Mouse (Mus musculus): ENCODE data around the gene Dhdds. TPM values are rescaled to one million over a fixed set of nuclear protein-coding genes. Genes with fewer than 3 reads are reported as not detected.
"Not testable (repeated sequence)": the region's sequence is repeated elsewhere in the genome, so short reads cannot be mapped to it uniquely, and the experiment has no call there.

Gene Dhdds
- polyA plus RNA-seq, 1 experiment: 32.2 TPM

DNA sequence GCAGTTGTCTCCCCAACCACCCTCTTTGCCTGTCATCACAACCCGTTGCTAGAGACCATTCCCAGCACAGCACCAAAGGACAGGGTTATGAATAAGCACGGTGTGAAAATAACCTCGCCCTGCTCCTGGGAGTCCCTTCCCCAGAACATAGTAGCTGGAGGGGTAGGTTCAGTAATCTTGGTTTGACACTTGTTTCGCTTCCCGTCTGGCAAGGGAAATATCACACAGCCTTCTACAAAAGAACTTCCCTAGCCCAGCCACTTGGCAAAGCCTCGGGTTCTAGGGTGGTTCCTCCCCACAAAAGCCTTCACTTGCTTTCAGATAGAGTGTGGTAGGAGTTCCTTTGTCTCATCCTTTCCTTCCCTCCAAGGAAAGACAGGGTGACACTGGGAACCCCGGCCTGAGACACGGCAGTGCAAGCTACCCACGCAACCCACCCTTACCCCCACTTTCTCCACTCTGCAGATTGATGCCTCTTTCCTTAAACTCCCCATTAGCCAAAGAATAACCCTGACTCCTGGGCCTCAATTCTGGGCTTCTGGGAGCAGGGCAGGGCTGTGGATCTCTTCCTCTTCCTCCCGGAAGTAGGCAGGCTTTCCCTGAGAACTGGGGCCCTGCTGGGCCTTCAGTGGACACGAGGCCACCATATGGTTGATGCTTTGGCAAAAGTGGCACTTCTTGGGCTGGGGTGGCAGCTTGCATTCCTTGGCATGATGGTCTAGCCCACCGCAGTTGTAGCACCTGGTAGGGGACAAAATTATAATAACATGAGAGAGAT lies 5.1 kb upstream of the Dhdds start:
- no peaks in the 10 kb centered on the region for H3K36me3 ChIP-seq (replicated peaks; ENCODE audit: low read length)
- H3K4me1 ChIP-seq: peaks cover 18% of the 10 kb centered on the region
- no peaks in the 10 kb centered on the region for H3K9me3 ChIP-seq
- TF ChIP-seq FLI1 (IDR thresholded peaks at IDR 0.05; ENCODE audit: low read length) (no peak), GATA1 (IDR thresholded peaks at IDR 0.05; ENCODE audit: borderline replicate concordance, low read length) (no peak)
- no peak overlapping the region for H3K4me3 ChIP-seq (replicated peaks)
- peaks cover 24% of the 10 kb centered on the region for H3K27me3 ChIP-seq (replicated peaks)

DNA sequence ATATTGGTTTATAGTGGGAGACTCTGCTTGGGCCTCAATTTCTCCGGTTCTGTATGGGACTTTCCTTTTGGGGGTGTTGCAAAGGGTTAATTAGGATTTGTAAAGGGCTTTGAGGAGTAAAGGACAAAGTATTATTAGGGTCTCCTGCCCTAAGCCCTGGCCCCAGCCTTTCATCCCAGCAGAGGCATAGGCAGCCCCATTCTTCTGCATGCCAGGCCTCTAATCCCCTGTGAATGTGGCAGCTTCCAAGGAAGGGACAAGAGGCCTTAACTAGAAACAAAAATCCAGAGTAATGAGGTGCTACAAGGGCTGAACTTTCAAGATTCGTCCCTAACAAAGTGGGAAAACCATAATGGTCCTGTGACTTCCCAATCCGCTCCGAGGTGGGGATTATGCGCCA lies 2.2 kb upstream of the Dhdds start:
- H3K4me1 ChIP-seq: peaks cover 34% of the 10 kb centered on the region
- peaks cover 5% of the 10 kb centered on the region for H3K36me3 ChIP-seq (replicated peaks; ENCODE audit: low read length)
- no peak overlapping the region for H3K4me3 ChIP-seq (replicated peaks)
- H3K27me3 ChIP-seq (replicated peaks): peaks cover 10% of the 10 kb centered on the region
- TF ChIP-seq FLI1 (IDR thresholded peaks at IDR 0.05; ENCODE audit: low read length): no peak
- TF ChIP-seq GATA1 (IDR thresholded peaks at IDR 0.05; ENCODE audit: borderline replicate concordance, low read length): no peak
- H3K9me3 ChIP-seq: no peaks in the 10 kb centered on the region

DNA sequence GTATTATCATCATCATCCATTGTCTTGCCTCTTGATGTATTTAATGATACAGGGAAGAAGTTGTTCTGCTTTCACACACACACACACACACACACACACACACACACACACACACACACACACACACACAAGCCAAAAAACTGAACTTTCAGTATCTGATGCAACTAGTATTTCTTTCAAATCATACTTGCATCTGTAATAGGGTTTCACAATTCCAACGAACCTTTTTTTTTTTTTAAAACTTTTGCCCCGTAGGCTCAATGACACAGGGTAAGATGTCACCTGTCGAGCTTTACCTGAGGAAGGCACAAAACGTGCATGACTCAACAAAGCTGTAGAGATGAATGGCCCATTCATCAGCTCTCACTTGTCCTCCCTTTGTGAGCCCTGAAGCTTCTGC lies 1.5 kb upstream of the Dhdds start:
- no peaks in the 10 kb centered on the region for H3K9me3 ChIP-seq
- TF ChIP-seq FLI1 (IDR thresholded peaks at IDR 0.05; ENCODE audit: low read length): no peak
- TF ChIP-seq GATA1 (IDR thresholded peaks at IDR 0.05; ENCODE audit: borderline replicate concordance, low read length): no peak
- H3K4me1 ChIP-seq: peaks cover 38% of the 10 kb centered on the region
- H3K4me3 ChIP-seq (replicated peaks): no peak overlapping the region
- peaks cover 6% of the 10 kb centered on the region for H3K27me3 ChIP-seq (replicated peaks)
- peaks cover 9% of the 10 kb centered on the region for H3K36me3 ChIP-seq (replicated peaks; ENCODE audit: low read length)

DNA sequence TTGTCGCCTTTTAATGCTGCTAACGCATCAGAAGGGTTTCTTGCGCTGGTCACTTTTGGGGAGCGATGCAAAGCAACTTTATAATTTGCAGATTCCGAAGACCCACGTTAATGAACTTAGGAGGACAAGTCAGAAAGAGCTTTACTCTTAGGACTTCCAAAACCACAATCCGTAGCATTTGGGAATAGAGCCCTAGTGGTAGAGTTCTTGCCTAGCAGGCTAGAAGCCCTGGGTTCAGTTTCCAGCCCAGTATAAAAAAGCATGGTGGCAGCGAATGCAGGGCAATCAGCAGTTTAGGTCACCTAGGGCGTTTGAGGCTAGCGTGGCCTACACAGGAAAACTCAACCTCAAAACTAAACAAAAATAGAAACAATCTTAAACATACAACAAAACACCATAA lies 992 bp upstream of the Dhdds start:
- no peak for TF ChIP-seq FLI1 (IDR thresholded peaks at IDR 0.05; ENCODE audit: low read length)
- TF ChIP-seq GATA1 (IDR thresholded peaks at IDR 0.05; ENCODE audit: borderline replicate concordance, low read length): no peak
- Histone ChIP-seq H3K4me1 (peaks cover 43% of the 10 kb centered on the region), H3K27me3 (replicated peaks) (peaks cover 6% of the 10 kb centered on the region), H3K9me3 (no peaks in the 10 kb centered on the region), H3K36me3 (replicated peaks; ENCODE audit: low read length) (peaks cover 14% of the 10 kb centered on the region), H3K4me3 (replicated peaks) (no peak overlapping the region)

DNA sequence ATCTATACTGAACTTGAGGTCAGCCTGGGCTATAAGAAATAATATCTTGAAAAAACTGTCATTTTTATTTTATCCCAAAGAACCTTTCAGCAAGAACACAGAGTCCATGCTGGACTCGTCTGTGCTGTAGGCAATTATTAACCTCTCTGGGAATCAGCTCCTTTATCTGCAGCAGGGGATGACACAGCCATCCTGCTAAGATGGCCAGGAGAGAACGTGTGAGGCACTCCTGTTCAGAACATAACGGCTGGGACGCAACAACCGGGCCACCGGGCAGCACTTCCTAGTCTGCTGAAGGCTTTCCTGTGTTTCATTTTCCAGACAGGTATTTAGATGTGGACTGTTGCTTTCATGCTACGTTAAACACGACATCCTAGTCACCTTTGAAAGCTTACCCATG lies 6.0 kb downstream of the Dhdds start:
- peaks cover 78% of the 10 kb centered on the region for H3K36me3 ChIP-seq (replicated peaks; ENCODE audit: low read length)
- TF ChIP-seq FLI1 (IDR thresholded peaks at IDR 0.05; ENCODE audit: low read length) (no peak), GATA1 (IDR thresholded peaks at IDR 0.05; ENCODE audit: borderline replicate concordance, low read length) (no peak)
- no peaks in the 10 kb centered on the region for H3K9me3 ChIP-seq
- no peak overlapping the region for H3K4me3 ChIP-seq (replicated peaks)
- H3K4me1 ChIP-seq: peaks cover 18% of the 10 kb centered on the region
- no peaks in the 10 kb centered on the region for H3K27me3 ChIP-seq (replicated peaks)

DNA sequence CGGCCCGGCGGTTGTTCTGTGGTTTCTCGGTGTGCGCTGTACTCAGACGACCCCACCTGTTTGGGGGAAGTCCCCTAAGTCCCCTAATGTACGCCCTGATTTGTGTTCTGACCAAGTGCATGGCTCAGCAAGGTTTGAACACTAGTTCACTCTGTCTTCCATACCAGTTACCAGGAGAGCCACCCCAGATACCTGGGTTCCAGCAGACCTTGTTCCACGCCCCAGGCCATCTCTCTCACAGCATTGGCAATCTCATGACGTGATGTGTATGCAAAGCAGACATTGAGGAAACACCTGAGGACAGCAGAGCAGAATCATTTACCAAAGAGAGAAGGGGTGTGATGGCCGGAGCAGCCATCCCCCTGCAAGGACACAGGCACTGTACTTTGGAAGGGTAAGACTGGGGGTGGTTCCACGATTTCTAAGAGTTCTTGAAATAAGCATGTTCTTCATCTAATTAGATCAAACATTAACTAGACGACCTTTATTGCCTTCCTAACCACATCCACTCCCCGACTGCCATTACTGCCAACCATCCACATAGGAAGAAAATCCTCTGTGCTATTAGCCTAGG lies 9.5 kb downstream of the Dhdds start:
- peaks cover 86% of the 10 kb centered on the region for H3K36me3 ChIP-seq (replicated peaks; ENCODE audit: low read length)
- no peaks in the 10 kb centered on the region for H3K27me3 ChIP-seq (replicated peaks)
- no peak for TF ChIP-seq GATA1 (IDR thresholded peaks at IDR 0.05; ENCODE audit: borderline replicate concordance, low read length)
- H3K4me1 ChIP-seq: no peaks in the 10 kb centered on the region
- H3K4me3 ChIP-seq (replicated peaks): no peak overlapping the region
- no peaks in the 10 kb centered on the region for H3K9me3 ChIP-seq

DNA sequence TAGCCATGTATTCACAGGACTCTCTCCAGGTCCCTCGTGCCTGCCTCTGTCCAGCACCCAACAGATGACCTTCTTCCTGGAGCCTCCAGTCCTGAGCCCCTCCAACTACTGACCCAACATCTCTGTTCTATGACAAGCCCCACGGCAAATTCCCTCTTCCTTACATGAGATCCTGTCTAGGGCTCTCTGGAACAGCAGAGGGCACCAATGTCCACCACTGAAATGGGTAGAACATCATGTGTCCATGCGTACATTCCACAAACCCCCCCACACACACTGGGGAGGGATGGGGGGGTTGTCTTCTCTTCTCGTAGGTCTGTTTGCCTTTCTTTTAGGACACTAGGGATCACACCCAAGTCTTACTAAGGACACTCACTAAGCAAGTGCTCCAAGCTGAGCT lies 10.7 kb downstream of the Dhdds start:
- Histone ChIP-seq H3K4me3 (replicated peaks) (no peak overlapping the region), H3K27me3 (replicated peaks) (no peaks in the 10 kb centered on the region), H3K36me3 (replicated peaks; ENCODE audit: low read length) (peaks cover 86% of the 10 kb centered on the region), H3K4me1 (no peaks in the 10 kb centered on the region), H3K9me3 (no peaks in the 10 kb centered on the region)
- TF ChIP-seq GATA1 (IDR thresholded peaks at IDR 0.05; ENCODE audit: borderline replicate concordance, low read length) (no peak), FLI1 (IDR thresholded peaks at IDR 0.05; ENCODE audit: low read length) (no peak)

DNA sequence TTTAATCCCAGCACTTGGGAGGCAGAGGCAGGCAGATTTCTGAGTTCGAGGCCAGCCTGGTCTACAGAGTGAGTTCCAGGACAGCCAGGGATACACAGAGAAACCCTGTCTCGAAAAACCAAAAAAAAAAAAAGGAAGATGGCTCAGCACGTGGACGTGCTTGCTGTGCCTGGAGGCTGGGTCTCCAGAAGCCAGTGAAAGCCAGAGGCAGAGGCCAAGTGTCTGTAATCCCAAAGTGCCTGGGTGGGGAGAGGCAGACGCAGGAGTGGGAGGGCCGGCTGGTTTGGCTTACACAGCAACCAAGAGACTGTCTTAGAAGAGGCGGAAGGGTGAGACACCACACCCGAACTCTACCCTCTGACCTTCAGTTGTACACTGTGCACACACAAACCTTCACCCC lies 12.4 kb downstream of the Dhdds start:
- H3K27me3 ChIP-seq (replicated peaks); H3K9me3 ChIP-seq; H3K4me3 ChIP-seq (replicated peaks); H3K4me1 ChIP-seq: not testable (repeated sequence)
- peaks cover 77% of the 10 kb centered on the region for H3K36me3 ChIP-seq (replicated peaks; ENCODE audit: low read length)

DNA sequence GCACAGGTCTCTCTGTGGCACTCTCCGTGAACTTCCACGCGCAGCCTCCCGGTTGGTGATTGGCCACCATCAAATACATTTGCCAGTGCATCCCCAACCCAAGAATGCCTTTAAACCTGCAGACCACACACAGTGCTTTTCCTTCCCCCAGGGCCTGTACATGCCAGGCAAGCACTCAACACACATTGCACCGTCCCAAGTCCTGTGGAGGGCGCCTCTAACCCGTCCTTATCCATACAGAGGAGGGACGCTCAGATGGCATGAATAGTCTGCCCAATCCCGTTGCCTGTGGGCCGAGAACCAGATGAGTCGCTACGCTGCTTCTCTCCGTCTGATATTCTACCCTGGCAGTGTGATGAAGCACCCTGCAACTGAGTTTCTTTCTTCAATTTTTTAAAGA lies 17.8 kb downstream of the Dhdds start:
- Histone ChIP-seq H3K9me3 (no peaks in the 10 kb centered on the region), H3K4me3 (replicated peaks) (no peak overlapping the region), H3K36me3 (replicated peaks; ENCODE audit: low read length) (peaks cover 84% of the 10 kb centered on the region), H3K4me1 (no peaks in the 10 kb centered on the region), H3K27me3 (replicated peaks) (no peaks in the 10 kb centered on the region)
- TF ChIP-seq GATA1 (IDR thresholded peaks at IDR 0.05; ENCODE audit: borderline replicate concordance, low read length) (no peak), FLI1 (IDR thresholded peaks at IDR 0.05; ENCODE audit: low read length) (no peak)

DNA sequence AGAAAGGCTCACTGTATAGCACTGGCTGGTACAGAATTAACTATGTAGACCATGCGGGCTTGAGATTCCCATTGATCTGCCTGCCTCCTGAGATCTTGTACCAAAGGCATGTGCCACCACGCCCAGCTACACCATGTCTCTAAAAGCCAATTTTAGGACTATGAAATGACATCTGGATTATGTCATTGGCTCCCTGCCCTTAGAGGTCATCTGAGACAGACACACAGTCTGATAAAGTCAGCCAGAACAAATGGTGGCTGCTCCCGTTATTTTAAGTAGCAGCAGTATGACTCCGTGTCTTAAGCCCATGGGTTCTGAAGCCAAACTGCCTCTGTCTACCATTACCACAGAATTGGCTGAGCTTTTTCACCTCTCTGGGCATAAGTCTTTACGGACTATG lies 20.2 kb downstream of the Dhdds start:
- Histone ChIP-seq H3K4me1 (no peaks in the 10 kb centered on the region), H3K4me3 (replicated peaks) (no peak overlapping the region), H3K9me3 (no peaks in the 10 kb centered on the region), H3K36me3 (replicated peaks; ENCODE audit: low read length) (peaks cover 84% of the 10 kb centered on the region), H3K27me3 (replicated peaks) (no peaks in the 10 kb centered on the region)
- no peak for TF ChIP-seq FLI1 (IDR thresholded peaks at IDR 0.05; ENCODE audit: low read length)
- TF ChIP-seq GATA1 (IDR thresholded peaks at IDR 0.05; ENCODE audit: borderline replicate concordance, low read length): no peak
